Mouse (Mus musculus): Measurements from ENCODE around the gene Vmn1r17. TPM values are rescaled to one million over a fixed set of nuclear protein-coding genes. Genes with fewer than 3 reads are reported as not detected.
"Not testable (repeated sequence)": the region's sequence is repeated elsewhere in the genome, so short reads cannot be mapped to it uniquely, and the experiment has no call there.

Vmn1r17 gene
- polyA plus RNA-seq (2012; rRNA removed) = not detected in 2 replicates

- Histone ChIP-seq H3K36me3 (ENCODE audit: control insufficient read depth, insufficient read depth, low read length) (no peaks in the 10 kb centered on the region), H3K27me3 (ENCODE audit: control insufficient read depth, insufficient read depth, low read length) (no peaks in the 10 kb centered on the region), H3K4me1 (ENCODE audit: control insufficient read depth, insufficient read depth, insufficient read length) (no peaks in the 10 kb centered on the region), H3K4me3 (ENCODE audit: extremely low read depth, insufficient read depth, insufficient read length) (no peak within 1 kb of the TSS), H3K27ac (ENCODE audit: insufficient read depth, low read length) (no peak within 1 kb of the TSS)
- no peak for TF ChIP-seq CTCF (IDR thresholded peaks at IDR 0.05; ENCODE audit: extremely low read depth, insufficient read depth, insufficient read length, insufficient replicate concordance)
- no peak for TF ChIP-seq POLR2A (IDR thresholded peaks at IDR 0.05; ENCODE audit: low read depth, low read length)
- 87% methylated on average over 1 of the region's 1 CpGs for WGBS
- DNase-seq (ENCODE audit: low read depth in 1 of 2, low spot score in 2 of 2) = no peak
Observed at GRCm38 (mm10) chr6:57363627-57364026, at the start of gene Vmn1r17. Gene Vmn1r17 (minus strand): TSS chr6:57363727.

- not testable (repeated sequence) for DNase-seq (ENCODE audit: low read depth in 1 of 2, low spot score in 2 of 2); H3K27ac ChIP-seq (ENCODE audit: insufficient read depth, low read length); H3K4me1 ChIP-seq (ENCODE audit: control insufficient read depth, insufficient read depth, insufficient read length); H3K4me3 ChIP-seq (ENCODE audit: extremely low read depth, insufficient read depth, insufficient read length); H3K36me3 ChIP-seq (ENCODE audit: control insufficient read depth, insufficient read depth, low read length); H3K27me3 ChIP-seq (ENCODE audit: control insufficient read depth, insufficient read depth, low read length)
- 65% methylated on average over 3 of the region's 3 CpGs for WGBS
Observed at GRCm38 (mm10) chr6:57403480-57403879, 40.0 kb upstream of the Vmn1r17 start, which contains the start of gene Vmn1r19. Gene Vmn1r19 (plus strand): TSS chr6:57403780.

GRCm38 (mm10) chr6:57395683-57396082, 32.2 kb upstream of the Vmn1r17 start, which contains the start of gene Vmn1r18:
Gene Vmn1r18 (minus strand): TSS chr6:57395783.
- TF ChIP-seq CTCF (IDR thresholded peaks at IDR 0.05; ENCODE audit: extremely low read depth, insufficient read depth, insufficient read length, insufficient replicate concordance) = no peak
- no peak for TF ChIP-seq POLR2A (IDR thresholded peaks at IDR 0.05; ENCODE audit: low read depth, low read length)
- DNase-seq (ENCODE audit: low read depth in 1 of 2, low spot score in 2 of 2) = no peak
- no peaks in the 10 kb centered on the region for H3K36me3 ChIP-seq (ENCODE audit: control insufficient read depth, insufficient read depth, low read length)
- H3K27ac ChIP-seq (ENCODE audit: insufficient read depth, low read length) = no peak within 1 kb of the TSS
- H3K4me1 ChIP-seq (ENCODE audit: control insufficient read depth, insufficient read depth, insufficient read length) = no peaks in the 10 kb centered on the region
- no peaks in the 10 kb centered on the region for H3K27me3 ChIP-seq (ENCODE audit: control insufficient read depth, insufficient read depth, low read length)
- no peak within 1 kb of the TSS for H3K4me3 ChIP-seq (ENCODE audit: extremely low read depth, insufficient read depth, insufficient read length)

GRCm38 (mm10) chr6:57367496-57367895, 4.0 kb upstream of the Vmn1r17 start:
- no peak overlapping the region for H3K4me3 ChIP-seq (ENCODE audit: extremely low read depth, insufficient read depth, insufficient read length)
- no peaks in the 10 kb centered on the region for H3K27me3 ChIP-seq (ENCODE audit: control insufficient read depth, insufficient read depth, low read length)
- H3K4me1 ChIP-seq (ENCODE audit: control insufficient read depth, insufficient read depth, insufficient read length) = no peaks in the 10 kb centered on the region
- H3K27ac ChIP-seq (ENCODE audit: insufficient read depth, low read length) = no peak overlapping the region
- WGBS = 85% methylated on average over 1 of the region's 1 CpGs
- TF ChIP-seq CTCF (IDR thresholded peaks at IDR 0.05; ENCODE audit: extremely low read depth, insufficient read depth, insufficient read length, insufficient replicate concordance) = no peak
- TF ChIP-seq POLR2A (IDR thresholded peaks at IDR 0.05; ENCODE audit: low read depth, low read length) = no peak
- no peaks in the 10 kb centered on the region for H3K36me3 ChIP-seq (ENCODE audit: control insufficient read depth, insufficient read depth, low read length)
- DNase-seq (ENCODE audit: low read depth in 1 of 2, low spot score in 2 of 2) = no peak

GRCm38 (mm10) chr6:57365866-57366265, 2.3 kb upstream of the Vmn1r17 start:
- H3K4me3 ChIP-seq (ENCODE audit: extremely low read depth, insufficient read depth, insufficient read length); H3K4me1 ChIP-seq (ENCODE audit: control insufficient read depth, insufficient read depth, insufficient read length); H3K27ac ChIP-seq (ENCODE audit: insufficient read depth, low read length); H3K27me3 ChIP-seq (ENCODE audit: control insufficient read depth, insufficient read depth, low read length); DNase-seq (ENCODE audit: low read depth in 1 of 2, low spot score in 2 of 2); H3K36me3 ChIP-seq (ENCODE audit: control insufficient read depth, insufficient read depth, low read length): not testable (repeated sequence)
- 88% methylated on average over 1 of the region's 1 CpGs for WGBS

GRCm38 (mm10) chr6:57356864-57357263, 6.7 kb downstream of the Vmn1r17 start:
- Histone ChIP-seq H3K4me1 (ENCODE audit: control insufficient read depth, insufficient read depth, insufficient read length) (no peaks in the 10 kb centered on the region), H3K27me3 (ENCODE audit: control insufficient read depth, insufficient read depth, low read length) (no peaks in the 10 kb centered on the region), H3K27ac (ENCODE audit: insufficient read depth, low read length) (no peak overlapping the region), H3K36me3 (ENCODE audit: control insufficient read depth, insufficient read depth, low read length) (no peaks in the 10 kb centered on the region), H3K4me3 (ENCODE audit: extremely low read depth, insufficient read depth, insufficient read length) (no peak overlapping the region)
- WGBS = 74% methylated on average over 2 of the region's 2 CpGs
- no peak for DNase-seq (ENCODE audit: low read depth in 1 of 2, low spot score in 2 of 2)
- TF ChIP-seq POLR2A (IDR thresholded peaks at IDR 0.05; ENCODE audit: low read depth, low read length) (no peak), CTCF (IDR thresholded peaks at IDR 0.05; ENCODE audit: extremely low read depth, insufficient read depth, insufficient read length, insufficient replicate concordance) (no peak)

- no peak within 1 kb of the TSS for H3K4me3 ChIP-seq (ENCODE audit: extremely low read depth, insufficient read depth, insufficient read length)
- no peaks in the 10 kb centered on the region for H3K4me1 ChIP-seq (ENCODE audit: control insufficient read depth, insufficient read depth, insufficient read length)
- WGBS = 77% methylated on average over 3 of the region's 3 CpGs
- TF ChIP-seq POLR2A (IDR thresholded peaks at IDR 0.05; ENCODE audit: low read depth, low read length) (no peak), CTCF (IDR thresholded peaks at IDR 0.05; ENCODE audit: extremely low read depth, insufficient read depth, insufficient read length, insufficient replicate concordance) (no peak)
- no peak within 1 kb of the TSS for H3K27ac ChIP-seq (ENCODE audit: insufficient read depth, low read length)
- no peaks in the 10 kb centered on the region for H3K27me3 ChIP-seq (ENCODE audit: control insufficient read depth, insufficient read depth, low read length)
- no peaks in the 10 kb centered on the region for H3K36me3 ChIP-seq (ENCODE audit: control insufficient read depth, insufficient read depth, low read length)
- no peak for DNase-seq (ENCODE audit: low read depth in 1 of 2, low spot score in 2 of 2)
Observed at GRCm38 (mm10) chr6:57329394-57329793, 34.1 kb downstream of the Vmn1r17 start, which contains the start of gene Vmn1r16. Gene Vmn1r16 (minus strand): TSS chr6:57329494.

All from spleen, adult 2 months (tissue).